Mouse (Mus musculus) heart, adult 8-10 months (tissue): ENCODE measurements around the gene Ghr. TPM values are rescaled to one million over a fixed set of nuclear protein-coding genes. Genes with fewer than 3 reads are reported as not detected.

Experiments used
- DNase-seq: peaks from one replicate; pipeline ENCODE4 v3.0.0; 2022; ENCODE audit warnings: low spot score
- total RNA-seq, 4 experiments: library from RNA; stranded (reverse); gene quantifications; 2 replicates each; pipeline ENCODE4 v1.2.4; 2022

The Ghr gene
- total RNA-seq, 4 experiments from 2014 or later, result 156 to 177 (median 174) TPM

- DNase-seq, result peak; percentile 50
Observed at GRCm38 (mm10) chr15:3388485-3388884, 194.8 kb downstream of the Ghr start.

- DNase-seq, result no peak
Observed at GRCm38 (mm10) chr15:3383788-3384187, 199.5 kb downstream of the Ghr start.

GRCm38 (mm10) chr15:3381413-3381812, 201.9 kb downstream of the Ghr start:
- no peak for DNase-seq

GRCm38 (mm10) chr15:3368261-3368832, 214.9 kb downstream of the Ghr start:
- no peak for DNase-seq

- DNase-seq, result peak; percentile 28
Observed at GRCm38 (mm10) chr15:3356073-3356766, 227.1 kb downstream of the Ghr start.

- no peak for DNase-seq
Observed at GRCm38 (mm10) chr15:3353696-3354095, 229.6 kb downstream of the Ghr start.

- no peak for DNase-seq
Observed at GRCm38 (mm10) chr15:3349306-3350064, 233.8 kb downstream of the Ghr start.

GRCm38 (mm10) chr15:3346682-3347081, 236.6 kb downstream of the Ghr start:
- DNase-seq, result no peak

- no peak for DNase-seq
Observed at GRCm38 (mm10) chr15:3344555-3344954, 238.7 kb downstream of the Ghr start.

GRCm38 (mm10) chr15:3341806-3342582, 241.3 kb downstream of the Ghr start:
- DNase-seq, result no peak

GRCm38 (mm10) chr15:3339847-3340246, 243.4 kb downstream of the Ghr start:
- DNase-seq, result no peak

- peak; percentile 55 for DNase-seq
Observed at GRCm38 (mm10) chr15:3332517-3332916, 250.8 kb downstream of the Ghr start.

GRCm38 (mm10) chr15:3331813-3332212, 251.5 kb downstream of the Ghr start:
- no peak for DNase-seq

GRCm38 (mm10) chr15:3330291-3330690, 253.0 kb downstream of the Ghr start:
- DNase-seq, result no peak

GRCm38 (mm10) chr15:3323041-3323440, 260.3 kb downstream of the Ghr start:
- no peak for DNase-seq

GRCm38 (mm10) chr15:3319929-3320328, 263.4 kb downstream of the Ghr start:
- DNase-seq, result no peak

- DNase-seq, result no peak
Observed at GRCm38 (mm10) chr15:3316617-3317016, 266.7 kb downstream of the Ghr start.

- peak; percentile 20 for DNase-seq
Observed at GRCm38 (mm10) chr15:3312937-3313336, 270.4 kb downstream of the Ghr start.

- DNase-seq, result no peak
Observed at GRCm38 (mm10) chr15:3309856-3310255, 273.4 kb downstream of the Ghr start.

GRCm38 (mm10) chr15:3303426-3303825, 279.9 kb downstream of the Ghr start, which contains the start of gene Ccdc152:
Ccdc152 (minus strand) TSS chr15:3303526.
- no peak for DNase-seq

- DNase-seq, result no peak
Observed at GRCm38 (mm10) chr15:3300361-3301100, 282.8 kb downstream of the Ghr start.
